Mouse (Mus musculus) gastrocnemius, postnatal 14 days (tissue): ENCODE measurements around the gene Neurod4. TPM values are rescaled to one million over a fixed set of nuclear protein-coding genes. Genes with fewer than 3 reads are reported as not detected.
A peak's percentile ranks its signal among the peaks of the same experiment; 100 is the strongest.
"Not testable (repeated sequence)": the region's sequence is repeated elsewhere in the genome, so short reads cannot be mapped to it uniquely, and the experiment has no call there.

Experiments
- DNase-seq: peaks from one replicate; pipeline ENCODE4 v3.0.0; 2021; ENCODE audit warnings: mixed read lengths
- intact Hi-C: fragments of 180-260 bp; cut with DNase I; formaldehyde crosslinking; loops from one replicate; pipeline ENCODE4 v1.15.1; 2025; ENCODE audit warnings: low total_unique reads
- long read RNA-seq, 2 experiments: library from polyadenylated mRNA; stranded (forward); transcript quantifications; one replicate each; pipeline ENCODE4 v2.0.0; 2021
- total RNA-seq, 2 experiments: library from RNA; stranded (reverse); gene quantifications; 2 replicates each; pipeline ENCODE4 v1.2.3; 2021

The Neurod4 gene
- total RNA-seq: not detected
- long read RNA-seq, experiment 1: 0 reads
- long read RNA-seq, experiment 2: 0 reads

DNA sequence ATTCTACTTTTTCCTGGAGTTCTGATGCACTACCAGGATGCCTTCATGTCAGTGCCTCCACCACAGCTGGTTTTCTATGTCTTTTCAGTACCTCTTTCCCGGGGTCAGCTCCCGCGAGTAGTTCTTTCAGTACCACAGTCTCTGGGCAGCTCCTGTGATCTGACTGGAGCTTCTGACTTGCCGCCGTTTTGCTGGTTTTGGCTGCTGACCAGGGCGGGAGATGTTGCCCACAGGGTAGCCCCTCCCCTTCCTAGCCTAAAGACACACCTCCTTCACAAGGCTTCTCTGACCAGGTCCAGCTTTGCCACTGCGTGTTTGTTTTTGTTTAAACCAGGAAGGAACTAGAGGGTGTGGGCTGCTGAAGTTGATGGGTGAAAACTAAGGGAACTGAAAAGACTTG is at the start of gene Neurod4:
Neurod4 (minus strand) TSS at position 175 of the 400 bp plus-strand sequence.
- peak; percentile 28 for DNase-seq
- intact Hi-C loops: no loop called here

DNA sequence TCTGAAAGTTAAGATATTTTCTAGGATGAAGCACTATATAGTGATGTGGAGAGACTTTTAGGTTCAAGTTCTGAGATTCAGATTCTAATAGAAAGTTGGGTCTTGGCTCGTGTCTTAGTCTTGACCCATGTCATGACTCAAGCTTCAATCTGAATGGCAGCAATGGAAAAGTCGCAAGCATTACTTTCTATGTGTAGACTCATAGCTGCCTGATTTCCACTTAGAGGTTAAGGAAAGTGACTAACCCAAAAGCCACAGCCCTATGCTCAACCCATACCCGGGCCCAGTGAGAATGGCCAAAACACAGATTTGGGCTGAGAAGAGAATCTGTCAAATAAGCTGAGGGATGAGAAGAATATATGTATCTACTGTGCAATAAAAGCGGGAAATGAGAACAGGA is 44.2 kb upstream of the Neurod4 start:
- no peak for DNase-seq
- intact Hi-C loops: no loop called here

DNA sequence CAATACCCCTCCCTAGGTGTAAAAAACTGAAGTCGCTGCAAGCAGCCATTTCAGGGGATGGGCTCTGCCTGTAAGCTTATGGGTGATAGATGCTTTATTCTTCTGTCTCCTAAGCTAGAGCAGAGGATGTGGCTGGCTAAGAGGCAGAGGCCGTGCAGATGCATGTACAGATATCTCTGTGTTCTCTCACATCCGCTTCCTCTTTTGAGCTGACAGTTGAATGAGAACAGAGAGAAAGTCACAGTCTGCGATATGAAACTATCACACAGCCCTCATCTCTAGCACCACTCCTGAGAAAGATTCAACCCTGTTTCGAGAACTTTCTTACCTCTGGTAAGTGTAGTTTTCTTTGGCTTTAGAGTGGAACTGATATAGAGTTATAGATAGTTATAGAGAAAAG is 42.6 kb upstream of the Neurod4 start, which contains the start of gene Tespa1:
Tespa1 (plus strand) TSS at position 234 of the 400 bp plus-strand sequence.
- no peak for DNase-seq
- intact Hi-C loops: no loop called here

DNA sequence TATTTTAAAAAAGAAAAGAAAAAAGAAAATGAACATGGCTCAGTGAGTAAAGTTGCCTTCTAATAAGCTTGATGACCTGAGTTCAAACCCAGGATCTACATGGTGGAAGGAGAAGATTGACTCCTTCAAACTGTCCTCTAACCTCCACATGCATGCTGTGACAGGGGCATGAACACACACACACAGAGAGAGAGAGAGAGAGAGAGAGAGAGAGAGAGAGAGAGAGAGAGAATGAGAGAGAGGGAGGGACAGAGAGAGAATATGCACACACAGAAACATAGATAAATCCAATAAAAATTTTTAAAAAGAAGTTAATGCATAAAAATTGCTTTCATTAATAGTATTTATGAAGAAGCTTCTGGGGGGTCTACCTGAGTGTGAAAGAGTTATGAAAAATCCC is 42.0 kb upstream of the Neurod4 start:
- intact Hi-C loops: no loop called here
- DNase-seq: no peak

DNA sequence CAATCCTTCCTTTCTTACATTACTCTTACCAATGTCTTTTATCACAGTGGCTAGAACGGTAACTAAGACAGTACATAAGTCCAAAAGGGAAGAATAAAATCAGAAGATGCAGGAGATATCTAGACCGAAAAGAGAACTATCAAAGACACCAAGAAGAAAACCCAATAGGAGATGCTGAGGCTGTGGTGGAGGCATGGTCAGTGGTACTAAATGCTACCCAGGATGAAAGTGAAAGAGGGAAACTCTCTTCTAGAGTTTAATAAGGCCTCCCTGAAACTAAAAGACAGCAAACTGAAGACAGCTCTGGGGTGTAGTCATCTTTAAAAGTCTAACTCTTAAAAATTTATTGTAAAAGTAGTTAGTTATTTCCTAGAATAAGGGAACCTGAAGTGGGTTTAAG is 40.7 kb upstream of the Neurod4 start:
- intact Hi-C loops: no loop called here
- no peak for DNase-seq

DNA sequence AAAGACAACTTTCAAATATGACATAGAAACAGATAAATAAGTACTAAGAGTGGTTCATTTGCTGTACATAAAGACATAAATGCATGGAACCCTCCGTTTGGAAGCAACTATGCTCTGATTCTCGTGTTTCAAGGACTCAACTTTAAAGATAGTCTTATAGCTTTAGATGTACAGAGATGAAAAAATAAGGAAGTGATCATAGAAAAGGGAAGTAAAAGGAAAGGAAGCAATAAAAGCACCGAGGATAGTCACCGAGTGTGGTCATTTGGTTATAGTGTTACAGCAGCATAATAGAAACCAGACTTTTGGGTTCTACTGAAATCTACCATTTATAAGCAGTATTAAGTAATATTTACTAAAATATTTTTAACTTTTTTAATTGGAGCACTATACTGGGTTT is 38.7 kb upstream of the Neurod4 start:
- no peak for DNase-seq
- intact Hi-C loops: no loop called here

DNA sequence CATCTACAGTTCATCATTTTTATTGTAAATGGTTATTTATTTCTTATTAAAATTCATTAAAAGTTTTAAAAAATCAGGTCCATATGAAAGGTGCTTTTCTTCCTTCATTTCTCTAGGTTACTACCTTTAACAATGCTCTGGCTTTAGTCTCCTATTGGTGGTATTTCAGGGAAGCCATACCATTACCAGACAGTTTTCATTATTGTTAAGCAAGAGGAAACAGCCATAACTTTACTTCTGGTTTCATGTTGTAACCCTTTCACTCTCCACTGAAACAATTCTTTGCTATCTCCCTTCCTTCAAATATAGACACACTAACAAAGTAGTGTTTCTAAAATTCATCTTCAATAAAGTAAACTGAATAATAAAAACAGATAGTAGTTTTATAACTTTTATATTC is 35.8 kb upstream of the Neurod4 start:
- intact Hi-C loops: no loop called here
- no peak for DNase-seq

DNA sequence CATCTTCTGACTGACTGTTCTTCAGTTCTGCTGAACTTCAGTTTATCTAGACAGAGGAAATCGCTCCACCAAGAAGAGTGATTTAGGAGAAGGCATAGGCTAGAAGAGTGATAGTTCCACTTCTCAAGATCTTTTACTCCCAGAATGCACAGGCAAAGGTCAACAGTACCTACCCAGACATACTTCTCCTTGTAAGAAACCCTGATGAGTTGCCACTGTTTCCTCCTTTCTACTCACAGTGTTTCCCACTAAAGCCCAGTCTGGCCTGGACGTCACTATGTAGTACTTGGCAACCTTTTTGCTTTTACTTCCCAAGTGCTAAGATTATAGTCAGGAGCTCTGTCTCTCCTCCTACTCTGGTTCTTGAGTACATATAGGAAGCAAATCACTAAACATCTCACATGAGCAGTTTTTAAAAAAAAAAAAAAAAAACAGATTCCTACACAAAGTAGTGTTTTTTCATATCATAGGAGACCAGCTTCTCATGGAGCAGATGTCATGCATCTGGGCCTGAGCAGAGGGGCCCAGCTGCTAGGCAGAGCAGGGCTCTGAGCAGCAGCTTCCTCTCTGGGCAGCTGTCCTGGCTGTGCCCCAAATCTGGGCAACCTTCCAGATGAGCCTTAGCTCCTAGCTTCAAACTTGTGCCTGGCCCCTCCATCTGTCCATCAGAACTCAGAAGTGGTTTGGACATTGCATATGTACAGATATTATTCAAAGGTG is 34.2 kb upstream of the Neurod4 start:
- peak; percentile 64 for DNase-seq
- intact Hi-C loops: no loop called here

DNA sequence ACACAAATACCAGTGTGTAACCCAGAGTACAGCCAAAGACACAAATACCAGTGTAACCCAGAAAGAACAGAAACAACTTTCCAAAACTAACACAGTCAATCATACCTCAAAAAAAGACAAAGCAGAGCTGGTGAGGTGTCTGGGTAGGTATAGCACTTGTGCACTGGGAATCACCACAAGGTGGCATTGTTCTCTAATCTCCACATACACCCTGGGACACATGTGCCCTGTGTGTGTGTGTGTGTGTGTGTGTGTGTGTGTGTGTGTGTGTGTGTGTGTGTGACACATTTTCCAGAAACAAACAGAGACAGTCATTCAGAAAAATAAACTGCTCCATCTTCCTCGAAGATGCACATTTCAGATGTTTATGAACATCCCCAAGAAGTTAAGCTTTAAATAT is 33.5 kb upstream of the Neurod4 start:
- intact Hi-C loops: no loop called here

DNA sequence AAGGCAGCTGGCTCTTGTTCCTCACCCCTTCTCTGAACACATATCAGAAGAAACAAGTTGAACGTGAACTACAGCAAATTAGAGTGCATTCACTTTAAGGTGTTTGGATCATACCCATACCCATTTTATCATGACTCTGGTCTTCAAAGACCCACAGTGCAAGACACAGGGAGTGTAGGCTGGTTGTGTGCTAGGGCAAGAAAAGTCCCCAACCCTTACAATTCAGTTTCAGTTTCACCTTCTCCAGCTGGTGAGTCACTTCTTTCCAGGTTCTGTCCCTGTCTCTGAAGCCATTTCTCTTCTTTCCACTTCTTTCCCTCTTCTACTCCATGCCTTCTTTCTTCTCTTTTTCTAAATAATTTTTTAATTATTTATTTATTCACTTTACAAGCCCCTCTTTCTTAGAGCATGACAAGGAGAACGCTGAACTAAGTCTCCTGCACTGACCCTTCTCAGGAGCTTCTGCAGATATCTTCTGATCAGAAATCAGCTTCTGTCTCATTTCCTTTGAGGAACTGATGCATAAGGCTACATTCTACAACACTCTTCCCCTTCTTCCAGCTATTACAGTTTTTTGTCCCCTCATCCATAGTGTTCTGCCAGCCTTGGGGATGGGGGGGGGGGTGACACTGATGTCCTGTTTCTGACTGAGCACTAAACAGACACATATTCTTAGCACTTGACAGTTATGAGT is 31.6 kb upstream of the Neurod4 start:
- intact Hi-C loops: no loop called here

More for the DNA sequence above, 33.5 kb upstream of the Neurod4 start:
- no peak for DNase-seq

DNA sequence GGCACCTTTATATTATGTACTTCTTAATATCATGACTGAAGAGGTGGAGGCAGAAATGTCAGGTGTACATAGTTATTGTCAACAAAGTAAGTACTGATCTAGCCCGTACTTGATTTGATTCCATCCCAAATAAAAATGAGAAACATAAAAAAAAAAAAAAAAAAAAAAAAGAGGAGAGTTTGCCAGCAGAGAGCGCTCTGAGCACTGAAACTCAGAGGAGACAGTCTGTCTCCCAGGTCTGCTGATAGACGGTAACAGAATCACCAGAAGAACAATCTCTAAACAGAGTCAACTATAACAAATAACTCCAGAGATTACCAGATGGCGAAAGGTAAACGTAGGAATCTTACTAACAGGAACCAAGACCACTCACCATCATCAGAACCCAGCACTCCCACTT is 24.1 kb upstream of the Neurod4 start:
- DNase-seq, intact Hi-C loops: not testable (repeated sequence)

More for the DNA sequence above, 31.6 kb upstream of the Neurod4 start:
- no peak for DNase-seq

DNA sequence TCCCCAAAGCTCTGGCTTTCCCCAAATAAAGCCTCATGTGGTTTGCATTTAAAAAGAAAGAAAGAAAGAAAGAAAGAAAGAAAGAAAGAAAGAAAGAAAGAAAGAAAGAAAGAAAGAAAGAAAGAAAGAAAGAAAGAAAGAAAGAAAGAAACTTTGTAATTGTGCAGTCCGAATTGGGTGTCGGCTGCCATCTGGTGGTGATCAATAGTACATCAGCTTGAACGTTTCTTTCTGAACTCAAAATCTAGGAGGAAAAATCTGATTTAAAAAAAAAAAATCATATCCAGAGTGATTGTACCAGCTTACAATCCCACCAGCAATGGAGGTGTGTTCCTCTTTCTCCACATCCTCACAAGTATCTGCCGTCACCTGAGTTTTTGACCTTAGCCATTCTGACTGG is 18.7 kb upstream of the Neurod4 start:
- intact Hi-C loops: loop anchor here (2.0 kb wide), 1 partner anchor 70 kb away; no protein-coding TSS in a partner anchor
- not testable (repeated sequence) for DNase-seq

DNA sequence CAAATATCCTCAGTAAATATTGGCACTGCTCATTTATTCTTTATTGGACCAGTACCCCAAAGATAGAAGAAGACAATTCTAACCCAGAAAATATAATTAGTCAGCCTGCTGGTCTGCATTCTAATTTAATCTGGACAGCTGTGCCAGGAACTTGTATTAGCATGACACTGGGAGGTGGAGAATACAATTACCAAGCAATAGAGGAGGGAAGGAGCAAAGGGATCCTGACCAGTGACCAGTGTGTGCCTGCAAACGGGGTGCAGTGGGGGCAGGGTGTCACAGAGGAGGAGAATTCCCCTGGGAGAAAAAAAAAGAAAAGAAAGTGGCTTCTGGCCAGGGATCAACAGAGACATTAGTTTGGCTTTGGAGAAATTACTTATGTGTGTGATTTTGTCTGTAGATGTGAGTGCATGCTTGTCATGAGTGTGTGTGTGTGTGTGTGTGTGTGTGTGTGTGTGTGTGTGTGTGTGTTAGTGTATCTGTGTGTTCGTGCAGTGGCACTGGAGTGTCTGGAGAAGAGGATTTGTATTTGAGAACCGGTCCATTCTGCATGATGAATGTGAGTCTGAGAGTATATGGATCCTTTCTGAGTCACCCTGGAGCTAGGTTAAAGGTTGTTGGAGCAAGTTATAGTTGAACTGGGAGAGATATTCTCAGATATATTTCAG is 13.8 kb upstream of the Neurod4 start:
- intact Hi-C loops: no loop called here

DNA sequence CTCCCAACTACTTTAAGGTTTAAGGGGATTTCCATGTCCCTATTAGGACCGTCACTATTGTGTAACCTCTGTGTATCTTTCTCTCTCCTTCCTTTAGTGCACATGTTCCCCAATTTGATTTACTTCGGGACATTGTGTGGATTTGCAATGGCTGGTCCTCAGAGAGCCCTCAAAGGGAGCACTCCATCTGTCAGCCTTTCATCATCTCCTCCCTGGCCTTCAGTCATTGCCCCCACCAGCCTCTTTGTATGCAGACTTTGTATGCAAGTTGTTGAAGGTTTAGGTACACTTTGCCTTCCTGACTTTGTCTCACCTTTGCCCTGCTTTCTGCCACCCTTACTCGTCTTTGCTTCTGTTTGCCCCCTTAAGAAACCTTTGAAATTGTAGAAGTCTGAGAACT is 8.0 kb upstream of the Neurod4 start:
- intact Hi-C loops: no loop called here
- DNase-seq: no peak

More for the DNA sequence above, 13.8 kb upstream of the Neurod4 start:
- no peak for DNase-seq

DNA sequence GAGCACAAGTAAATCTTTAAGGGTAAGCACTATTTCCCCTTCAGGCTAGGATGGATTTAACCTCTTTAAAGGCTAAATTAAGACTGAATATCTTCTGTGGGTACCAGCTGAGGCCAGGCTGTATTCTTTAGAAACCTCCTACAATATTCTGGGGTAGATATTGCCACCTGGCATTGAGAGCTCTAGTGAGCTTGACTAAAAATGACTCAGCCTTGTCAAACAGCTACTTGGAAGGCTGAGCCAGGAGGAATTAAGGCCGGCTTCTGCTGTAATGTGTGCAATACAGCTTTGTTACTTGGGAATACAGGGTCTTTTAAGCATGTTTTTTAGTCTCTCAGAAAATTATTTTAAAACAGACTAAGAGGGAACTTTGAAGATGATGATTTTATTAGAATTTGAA is 7.2 kb upstream of the Neurod4 start:
- DNase-seq: no peak
- intact Hi-C loops: no loop called here

DNA sequence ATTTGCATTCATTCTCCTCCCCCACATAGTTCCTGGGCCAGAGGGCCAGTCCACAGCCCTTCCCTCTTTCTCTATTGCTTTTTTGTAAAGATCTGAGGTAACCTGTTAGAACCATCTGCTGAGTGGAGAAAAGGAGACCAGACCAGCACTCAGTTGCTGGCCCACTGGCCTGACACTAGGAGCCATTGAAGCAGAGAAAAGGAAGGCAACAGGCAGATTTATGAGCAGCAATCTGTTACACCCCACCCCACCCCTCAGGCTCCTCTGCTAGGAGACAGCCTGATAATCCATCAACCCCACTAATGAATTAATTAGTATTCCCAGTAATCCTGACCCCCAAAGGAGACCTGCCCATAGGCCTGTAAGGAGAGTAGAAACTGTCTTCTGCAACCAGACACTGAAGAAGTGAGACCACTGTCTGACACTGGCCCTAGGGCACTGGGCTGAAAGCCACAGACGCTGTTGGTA is 2.0 kb upstream of the Neurod4 start:
- DNase-seq: no peak
- intact Hi-C loops: no loop called here

DNA sequence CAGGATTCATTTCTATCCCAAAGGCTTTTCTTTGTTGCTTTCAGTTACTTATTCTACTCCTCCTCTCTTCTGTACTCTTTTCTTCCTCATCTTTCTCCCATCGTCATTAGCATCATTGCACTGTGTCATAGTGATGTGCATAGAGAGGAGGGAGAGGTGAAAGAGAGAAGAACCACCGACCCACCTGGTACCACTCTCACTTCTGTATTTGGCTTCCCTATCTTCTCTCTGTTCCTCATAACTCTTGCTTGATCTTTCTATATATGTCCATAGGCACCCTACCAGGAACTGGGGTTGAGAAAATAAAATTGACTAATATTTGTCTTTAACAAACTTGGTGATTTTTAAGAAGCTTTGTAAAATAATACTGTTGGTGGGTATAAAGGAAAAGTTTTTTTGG is 3.5 kb downstream of the Neurod4 start:
- DNase-seq: no peak

DNA sequence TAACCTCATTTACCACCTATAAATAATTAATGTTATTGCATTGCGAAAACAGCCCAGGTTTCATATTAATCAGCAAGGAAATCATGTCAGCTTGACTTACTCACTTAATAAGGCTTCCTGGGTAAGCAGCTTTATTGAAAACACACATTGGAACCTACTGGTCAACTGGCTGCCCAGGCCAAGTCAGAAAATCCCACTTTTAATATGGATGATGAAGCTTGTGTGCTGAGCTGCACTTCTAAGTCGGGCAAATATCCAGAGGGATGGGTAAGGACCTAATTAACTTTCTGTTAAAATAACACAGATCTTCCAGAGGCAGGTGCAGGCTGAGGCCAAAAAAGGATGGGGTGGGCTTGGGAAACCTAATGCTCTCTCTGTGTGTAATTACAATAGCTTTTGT is 4.3 kb downstream of the Neurod4 start:
- intact Hi-C loops: no loop called here
- DNase-seq: no peak

More for the DNA sequence above, 3.5 kb downstream of the Neurod4 start:
- intact Hi-C loops: no loop called here

DNA sequence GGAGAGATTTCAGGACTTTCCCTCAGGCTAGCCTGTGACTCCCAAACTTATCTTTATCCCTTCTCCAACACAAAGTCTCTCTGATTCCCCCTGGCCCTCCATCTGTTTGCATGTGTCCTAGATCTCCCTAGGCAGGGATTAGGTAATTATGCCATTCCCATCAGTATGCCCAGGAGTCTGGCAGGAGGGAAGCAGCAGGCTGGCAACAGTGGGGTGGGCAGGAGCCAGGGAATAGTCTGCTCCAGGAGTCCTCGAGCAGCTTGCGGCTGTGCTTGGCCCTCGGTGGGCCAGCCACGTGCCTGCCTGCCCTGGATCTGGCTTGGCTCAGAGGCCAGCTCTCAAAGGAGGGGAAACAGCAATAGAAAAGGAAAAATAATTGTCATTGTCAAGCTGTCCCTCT is 16.8 kb downstream of the Neurod4 start:
- DNase-seq: peak; percentile 10

DNA sequence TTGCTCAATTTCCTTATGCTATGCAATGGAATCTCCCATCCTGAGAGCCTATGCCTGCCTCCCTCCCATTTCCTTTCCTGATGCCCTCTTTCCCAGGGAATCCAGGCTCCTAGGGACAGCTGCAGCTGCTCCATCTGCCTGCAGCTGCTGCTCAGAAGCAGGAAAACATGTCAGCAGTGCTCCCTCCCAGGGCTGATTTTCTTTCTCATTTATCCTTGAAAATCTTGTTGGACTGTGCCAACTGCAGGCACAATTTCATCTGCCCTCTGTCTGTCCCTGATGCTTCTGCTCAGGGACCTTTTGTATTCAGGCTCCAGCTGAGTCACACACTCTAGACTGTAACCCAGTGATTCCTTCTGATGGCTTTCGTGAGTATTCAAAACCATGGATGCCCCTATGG is 20.6 kb downstream of the Neurod4 start:
- intact Hi-C loops: no loop called here
- peak; percentile 4 for DNase-seq

More for the DNA sequence above, 16.8 kb downstream of the Neurod4 start:
- intact Hi-C loops: no loop called here
